Mouse (Mus musculus): ENCODE results near the gene Slc16a5. TPM values are rescaled to one million over a fixed set of nuclear protein-coding genes. Genes with fewer than 3 reads are reported as not detected.

Gene Slc16a5
- polyA plus RNA-seq, 1 experiment from 2014 or later, result 0.15 TPM

DNA sequence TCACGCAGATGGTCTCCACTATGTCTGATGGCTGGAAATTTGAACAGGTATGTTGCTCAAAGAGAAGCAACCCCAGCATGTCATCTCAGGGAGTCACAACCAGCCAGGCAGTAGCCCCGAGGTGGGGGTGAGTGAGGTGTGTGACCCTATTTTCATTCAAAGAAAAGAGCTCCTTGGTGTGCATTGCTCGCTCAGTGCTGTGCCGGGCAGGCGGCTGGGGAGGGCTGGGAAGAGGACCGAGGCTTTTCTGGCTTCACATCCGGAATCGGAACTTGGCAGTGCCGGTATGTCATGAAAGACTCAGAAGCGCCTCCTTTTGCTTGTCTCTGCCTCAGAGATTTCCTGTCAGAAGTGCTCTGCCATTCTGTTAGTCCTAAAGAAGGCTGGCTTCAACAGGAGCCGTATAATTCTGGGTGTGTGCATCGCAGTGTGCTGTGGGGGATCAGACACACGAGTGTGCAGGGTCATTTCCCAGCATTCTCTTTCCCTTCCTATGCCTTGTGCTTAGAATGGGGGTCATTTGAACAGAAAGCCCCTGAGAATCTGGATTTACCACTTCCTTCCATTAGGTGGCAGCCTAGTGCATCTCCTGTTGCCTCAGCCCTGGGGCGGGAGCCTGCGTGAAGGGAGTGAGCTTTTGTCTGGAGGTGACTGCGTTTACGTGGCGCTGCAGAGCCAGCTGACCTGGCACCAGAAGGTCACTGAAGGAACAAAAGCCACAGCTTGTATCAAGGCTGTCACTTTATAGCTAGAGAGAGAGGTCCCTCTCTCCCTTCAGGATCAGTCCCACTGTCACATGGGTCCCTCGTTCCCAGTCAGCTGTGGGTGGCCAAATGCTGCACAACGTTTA lies 34.6 kb upstream of the Slc16a5 start:
- Histone ChIP-seq H3K9ac (replicated peaks; ENCODE audit: low read depth, low read length) (0 out of 2 replicates have a peak overlapping the region, but pooled peaks have one; percentile 18), H3K4me2 (ENCODE audit: low read depth, low read length) (peak overlapping the region; percentile 15), H3K4me1 (ENCODE audit: control insufficient read depth, insufficient read depth, low read length) (no peaks in the 10 kb centered on the region), H3K9me3 (ENCODE audit: control insufficient read depth, low read length) (no peaks in the 10 kb centered on the region), H3K4me3 (ENCODE audit: low read depth, low read length) (no peak overlapping the region), H3K27me3 (ENCODE audit: control insufficient read depth, insufficient read depth, low read length) (no peaks in the 10 kb centered on the region), H3K27ac (ENCODE audit: low read depth, low read length) (peak overlapping the region; percentile 60), H3K36me3 (ENCODE audit: control insufficient read depth, insufficient read depth, low read length) (peaks cover 47% of the 10 kb centered on the region)
- peak; percentile 44; the same call in 1 of the 2 replicates for ATAC-seq (ENCODE audit: low read depth)
- WGBS, result 31% methylated on average over 20 of the region's 20 CpGs

DNA sequence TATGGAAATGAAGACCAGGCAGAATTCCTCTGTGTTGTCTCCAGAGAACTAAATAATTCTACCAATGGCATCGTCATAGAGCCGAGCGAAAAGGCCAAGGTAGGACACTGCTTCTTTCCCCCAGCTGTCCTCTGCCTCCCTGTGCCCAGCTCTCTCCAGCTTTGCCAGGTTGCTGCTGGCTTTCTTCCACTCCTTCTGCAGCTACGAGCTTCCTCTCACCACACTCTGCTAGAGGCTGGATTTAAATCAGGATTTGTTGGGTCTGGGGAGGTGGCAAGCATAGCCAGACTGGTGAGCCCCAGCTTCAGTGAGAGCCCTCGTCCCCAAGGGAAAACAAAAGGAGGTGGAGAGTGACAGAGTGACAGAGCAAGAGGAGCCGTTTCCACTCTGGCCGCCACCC lies 33.0 kb upstream of the Slc16a5 start:
- WGBS, result 93% methylated on average over 7 of the region's 7 CpGs
- no peaks in the 10 kb centered on the region for H3K4me1 ChIP-seq (ENCODE audit: control insufficient read depth, insufficient read depth, low read length)
- H3K4me2 ChIP-seq (ENCODE audit: low read depth, low read length), result no peak overlapping the region
- H3K9ac ChIP-seq (replicated peaks; ENCODE audit: low read depth, low read length), result no peak overlapping the region
- H3K9me3 ChIP-seq (ENCODE audit: control insufficient read depth, low read length), result no peaks in the 10 kb centered on the region
- no peak overlapping the region for H3K4me3 ChIP-seq (ENCODE audit: low read depth, low read length)
- H3K27ac ChIP-seq (ENCODE audit: low read depth, low read length), result no peak overlapping the region
- H3K27me3 ChIP-seq (ENCODE audit: control insufficient read depth, insufficient read depth, low read length), result no peaks in the 10 kb centered on the region
- ATAC-seq (ENCODE audit: low read depth), result no peak
- H3K36me3 ChIP-seq (ENCODE audit: control insufficient read depth, insufficient read depth, low read length), result peaks cover 45% of the 10 kb centered on the region

DNA sequence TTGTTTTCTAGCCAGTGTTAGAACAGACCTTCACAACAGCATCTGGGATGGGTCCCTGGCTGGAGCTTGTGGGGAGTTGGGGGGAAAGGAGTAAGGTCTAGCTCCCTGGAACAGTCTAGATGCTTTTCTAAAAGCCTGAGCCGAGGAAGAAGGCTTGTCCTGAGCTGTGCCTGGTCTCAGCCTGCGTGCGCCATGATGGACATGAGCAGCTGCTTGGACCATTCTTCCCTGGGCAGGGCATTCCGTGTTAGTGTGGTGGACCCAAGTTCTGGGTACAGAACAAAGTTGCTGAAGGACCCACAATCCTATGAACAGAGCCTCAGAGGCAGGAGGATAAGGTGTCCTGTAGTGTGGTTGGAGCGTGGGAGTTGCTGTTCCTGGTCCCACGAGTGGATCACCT lies 31.7 kb upstream of the Slc16a5 start:
- Histone ChIP-seq H3K27me3 (ENCODE audit: control insufficient read depth, insufficient read depth, low read length) (no peaks in the 10 kb centered on the region), H3K27ac (ENCODE audit: low read depth, low read length) (no peak overlapping the region), H3K4me1 (ENCODE audit: control insufficient read depth, insufficient read depth, low read length) (peaks cover 2% of the 10 kb centered on the region; the same call in 1 of the 2 replicates), H3K9ac (replicated peaks; ENCODE audit: low read depth, low read length) (no peak overlapping the region), H3K36me3 (ENCODE audit: control insufficient read depth, insufficient read depth, low read length) (peaks cover 33% of the 10 kb centered on the region), H3K4me2 (ENCODE audit: low read depth, low read length) (no peak overlapping the region), H3K4me3 (ENCODE audit: low read depth, low read length) (no peak overlapping the region), H3K9me3 (ENCODE audit: control insufficient read depth, low read length) (no peaks in the 10 kb centered on the region)
- no peak for ATAC-seq (ENCODE audit: low read depth)
- 95% methylated on average over 6 of the region's 6 CpGs for WGBS

DNA sequence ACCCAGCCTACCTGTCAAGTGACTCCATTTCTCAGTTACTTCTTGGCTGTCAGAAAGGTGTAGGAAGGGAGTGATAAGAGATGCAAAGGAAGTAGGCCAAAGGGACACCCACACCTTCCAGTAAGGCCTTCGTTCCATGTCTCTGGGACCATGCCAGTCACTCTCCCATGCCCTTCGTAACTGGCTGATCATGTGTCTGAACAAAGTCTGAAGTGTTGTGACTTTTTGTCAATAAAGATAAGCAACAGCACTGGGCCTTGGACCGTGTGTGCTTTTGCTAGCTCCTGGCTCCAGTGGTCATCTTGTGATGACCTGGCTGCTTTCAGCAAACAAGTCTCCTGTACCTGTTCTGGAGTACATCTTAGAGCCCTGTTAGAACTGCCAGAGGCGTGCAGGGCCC lies 29.5 kb upstream of the Slc16a5 start:
- H3K27ac ChIP-seq (ENCODE audit: low read depth, low read length), result no peak overlapping the region
- H3K4me2 ChIP-seq (ENCODE audit: low read depth, low read length), result no peak overlapping the region
- no peaks in the 10 kb centered on the region for H3K9me3 ChIP-seq (ENCODE audit: control insufficient read depth, low read length)
- WGBS, result 88% methylated on average over 4 of the region's 4 CpGs
- peaks cover 26% of the 10 kb centered on the region for H3K36me3 ChIP-seq (ENCODE audit: control insufficient read depth, insufficient read depth, low read length)
- H3K4me3 ChIP-seq (ENCODE audit: low read depth, low read length), result no peak overlapping the region
- no peak for ATAC-seq (ENCODE audit: low read depth)
- H3K27me3 ChIP-seq (ENCODE audit: control insufficient read depth, insufficient read depth, low read length), result no peaks in the 10 kb centered on the region
- H3K9ac ChIP-seq (replicated peaks; ENCODE audit: low read depth, low read length), result no peak overlapping the region
- H3K4me1 ChIP-seq (ENCODE audit: control insufficient read depth, insufficient read depth, low read length), result peaks cover 10% of the 10 kb centered on the region; the same call in 1 of the 2 replicates

DNA sequence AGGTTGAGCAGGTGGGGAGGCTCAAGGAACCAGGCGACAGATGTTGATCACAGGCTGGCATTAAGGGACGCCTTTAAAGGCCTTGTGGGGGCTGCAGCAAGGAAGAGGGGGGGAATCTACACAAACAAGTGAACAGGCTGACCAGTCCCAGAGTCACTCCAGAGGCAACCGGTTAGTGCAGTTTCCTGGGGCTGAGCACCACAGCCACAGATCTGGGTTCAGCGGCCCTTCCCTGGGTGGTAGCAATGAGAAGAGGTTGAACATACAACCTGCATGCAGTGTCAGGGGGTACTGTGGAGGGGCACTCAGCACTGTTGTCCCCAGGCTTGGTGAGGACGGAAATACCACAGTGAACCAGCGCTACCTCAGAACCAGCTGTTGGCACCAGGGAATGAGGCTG lies 28.9 kb upstream of the Slc16a5 start:
- Histone ChIP-seq H3K27me3 (ENCODE audit: control insufficient read depth, insufficient read depth, low read length) (no peaks in the 10 kb centered on the region), H3K4me2 (ENCODE audit: low read depth, low read length) (no peak overlapping the region), H3K9me3 (ENCODE audit: control insufficient read depth, low read length) (no peaks in the 10 kb centered on the region), H3K4me3 (ENCODE audit: low read depth, low read length) (no peak overlapping the region), H3K4me1 (ENCODE audit: control insufficient read depth, insufficient read depth, low read length) (peaks cover 10% of the 10 kb centered on the region; the same call in 1 of the 2 replicates), H3K36me3 (ENCODE audit: control insufficient read depth, insufficient read depth, low read length) (peaks cover 26% of the 10 kb centered on the region), H3K27ac (ENCODE audit: low read depth, low read length) (no peak overlapping the region), H3K9ac (replicated peaks; ENCODE audit: low read depth, low read length) (no peak overlapping the region)
- 92% methylated on average over 6 of the region's 6 CpGs for WGBS
- ATAC-seq (ENCODE audit: low read depth), result no peak

DNA sequence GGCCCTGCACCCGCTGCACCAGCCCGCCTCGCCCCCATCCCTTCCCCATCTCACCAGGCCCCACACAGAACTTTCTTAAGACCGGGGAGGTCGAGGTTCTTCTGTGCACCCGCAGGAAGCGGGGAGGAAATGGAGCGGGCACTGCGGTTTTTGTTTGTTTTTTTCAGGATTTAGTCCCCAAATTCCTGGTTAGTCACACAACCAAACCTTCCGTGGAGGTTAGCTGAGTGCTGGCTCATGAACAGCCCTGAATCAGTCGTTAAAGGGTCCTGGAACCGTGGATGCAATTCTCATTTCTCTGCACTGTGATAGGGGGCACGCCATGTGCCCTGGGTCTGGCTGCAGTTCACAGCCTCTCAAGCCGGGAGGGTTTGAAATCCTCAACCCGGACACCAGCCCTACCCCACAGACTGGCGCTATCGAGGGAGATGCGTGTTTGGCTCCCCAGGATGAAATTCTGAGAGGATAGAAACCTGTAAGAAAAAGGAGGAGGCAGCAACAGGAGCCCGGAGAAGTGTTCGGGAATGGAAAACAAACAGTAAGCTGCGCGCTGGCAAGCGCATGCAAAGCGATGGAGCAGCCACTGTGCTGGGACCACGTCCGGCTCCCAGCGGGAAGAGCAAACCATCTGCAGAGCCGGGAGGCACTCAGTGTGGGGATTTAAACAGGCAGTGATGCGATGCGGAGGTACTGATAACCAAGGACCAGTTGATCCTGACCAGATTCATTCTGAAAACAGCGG lies 26.5 kb upstream of the Slc16a5 start:
- Histone ChIP-seq H3K4me3 (ENCODE audit: low read depth, low read length) (peak overlapping the region; percentile 13), H3K36me3 (ENCODE audit: control insufficient read depth, insufficient read depth, low read length) (peaks cover 14% of the 10 kb centered on the region), H3K4me1 (ENCODE audit: control insufficient read depth, insufficient read depth, low read length) (peaks cover 10% of the 10 kb centered on the region; the same call in 1 of the 2 replicates), H3K4me2 (ENCODE audit: low read depth, low read length) (peak overlapping the region; percentile 54), H3K9ac (replicated peaks; ENCODE audit: low read depth, low read length) (peak overlapping the region; percentile 52), H3K27me3 (ENCODE audit: control insufficient read depth, insufficient read depth, low read length) (no peaks in the 10 kb centered on the region), H3K9me3 (ENCODE audit: control insufficient read depth, low read length) (no peaks in the 10 kb centered on the region), H3K27ac (ENCODE audit: low read depth, low read length) (no peak overlapping the region)
- WGBS, result 4% methylated on average over 31 of the region's 31 CpGs
- ATAC-seq (ENCODE audit: low read depth), result peak; percentile 41; the same call in 1 of the 2 replicates

DNA sequence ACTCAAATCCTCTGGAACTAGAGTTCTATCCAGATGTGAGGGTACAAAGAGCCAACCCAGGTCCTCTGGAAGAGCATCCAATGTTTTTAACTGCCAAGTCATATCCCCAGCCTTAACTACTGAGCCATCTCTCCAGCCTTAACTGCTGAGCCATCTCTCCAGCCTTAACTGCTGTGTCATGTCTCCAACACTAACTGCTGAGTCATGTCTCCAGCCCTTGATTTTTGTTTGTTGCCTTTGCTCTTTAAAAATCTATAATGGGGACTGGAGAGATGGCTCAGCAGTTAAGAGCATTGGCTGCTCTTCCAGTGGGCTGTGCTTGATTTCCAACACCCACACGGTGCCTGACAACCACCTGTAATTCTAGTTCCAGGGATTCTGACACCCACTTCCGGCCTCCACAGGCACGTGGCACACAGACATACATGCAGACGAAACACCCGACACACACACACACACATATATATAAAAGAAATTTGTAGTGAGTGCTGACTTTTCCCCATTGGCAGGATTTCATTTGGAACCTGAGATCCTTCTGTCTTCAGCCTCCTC lies 24.6 kb upstream of the Slc16a5 start:
- Histone ChIP-seq H3K4me3 (ENCODE audit: low read depth, low read length) (no peak overlapping the region), H3K4me2 (ENCODE audit: low read depth, low read length) (no peak overlapping the region), H3K27ac (ENCODE audit: low read depth, low read length) (no peak overlapping the region), H3K27me3 (ENCODE audit: control insufficient read depth, insufficient read depth, low read length) (no peaks in the 10 kb centered on the region), H3K9ac (replicated peaks; ENCODE audit: low read depth, low read length) (no peak overlapping the region), H3K36me3 (ENCODE audit: control insufficient read depth, insufficient read depth, low read length) (no peaks in the 10 kb centered on the region), H3K9me3 (ENCODE audit: control insufficient read depth, low read length) (no peaks in the 10 kb centered on the region), H3K4me1 (ENCODE audit: control insufficient read depth, insufficient read depth, low read length) (peaks cover 10% of the 10 kb centered on the region; the same call in 1 of the 2 replicates)
- no peak for ATAC-seq (ENCODE audit: low read depth)
- WGBS, result 92% methylated on average over 5 of the region's 5 CpGs

DNA sequence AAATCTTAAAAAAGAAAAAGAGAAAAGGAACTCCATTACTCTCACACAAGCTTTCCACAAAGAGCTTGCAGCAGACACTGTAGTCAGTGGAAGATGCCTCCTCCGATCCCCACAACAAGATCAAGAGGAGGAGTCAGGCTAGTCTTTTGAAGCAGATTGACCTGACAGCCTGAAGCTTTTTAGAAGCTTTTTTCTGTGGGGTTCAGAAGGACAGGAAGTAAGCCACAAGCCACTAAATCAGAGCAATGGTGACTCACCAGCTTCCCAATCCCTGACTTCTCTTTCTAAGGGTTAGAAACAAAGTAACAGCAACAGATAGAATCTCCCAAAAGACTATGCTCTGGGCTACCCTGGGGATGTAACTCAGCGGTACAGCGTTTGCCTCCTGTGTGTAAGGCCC lies 22.9 kb upstream of the Slc16a5 start:
- no peaks in the 10 kb centered on the region for H3K9me3 ChIP-seq (ENCODE audit: control insufficient read depth, low read length)
- peaks cover 10% of the 10 kb centered on the region; the same call in 1 of the 2 replicates for H3K4me1 ChIP-seq (ENCODE audit: control insufficient read depth, insufficient read depth, low read length)
- H3K27me3 ChIP-seq (ENCODE audit: control insufficient read depth, insufficient read depth, low read length), result no peaks in the 10 kb centered on the region
- no peak overlapping the region for H3K4me3 ChIP-seq (ENCODE audit: low read depth, low read length)
- no peak overlapping the region for H3K4me2 ChIP-seq (ENCODE audit: low read depth, low read length)
- no peaks in the 10 kb centered on the region for H3K36me3 ChIP-seq (ENCODE audit: control insufficient read depth, insufficient read depth, low read length)
- no peak overlapping the region for H3K27ac ChIP-seq (ENCODE audit: low read depth, low read length)
- H3K9ac ChIP-seq (replicated peaks; ENCODE audit: low read depth, low read length), result no peak overlapping the region
- WGBS, result 91% methylated on average over 3 of the region's 3 CpGs
- no peak for ATAC-seq (ENCODE audit: low read depth)
